Mouse (Mus musculus): Measurements from ENCODE around the gene 1700001P01Rik.

GRCm38 (mm10) chr11:97728730-97729129, 47.0 kb downstream of the 1700001P01Rik start:
- TF ChIP-seq CTCF (IDR thresholded peaks at IDR 0.05; ENCODE audit: insufficient read depth, low read depth, low read length) (no peak), POLR2A (IDR thresholded peaks at IDR 0.05; ENCODE audit: insufficient read depth, low read depth, low read length) (no peak)

Data from olfactory bulb, adult 2 months (tissue).